Comparison of ENCODE assay signal across 9 mouse cellular contexts in the genomic region with DNA sequence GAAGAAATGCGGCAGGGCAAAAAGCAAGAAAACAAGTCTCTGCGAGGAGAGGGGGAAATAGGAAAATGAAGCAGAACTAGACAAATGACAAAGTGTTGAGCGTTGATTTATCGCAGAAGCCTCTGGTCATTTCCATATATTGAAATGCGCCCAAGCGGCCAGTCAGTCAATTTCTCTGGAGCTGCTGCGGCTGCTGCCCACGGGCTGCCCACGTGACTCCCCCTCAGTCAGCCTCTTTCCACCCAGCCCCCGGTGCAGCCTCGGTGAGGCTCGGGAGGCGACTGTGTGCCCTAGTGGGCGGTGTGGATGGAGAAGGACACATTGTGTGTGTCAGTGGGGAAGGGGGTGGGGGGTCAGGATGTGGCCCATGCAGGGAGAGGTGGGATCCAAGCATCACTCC. TPM values are rescaled to one million over a fixed set of nuclear protein-coding genes. Genes with fewer than 3 reads are reported as not detected.
DNase-seq lines count a peak whose midpoint lies in the region; ATAC-seq and TF ChIP-seq lines count a peak whose summit lies in the region.
"Had no signal": no experiment of that assay in that cellular context is flagged by ENCODE, and none has a peak within 500 bp of the region (broad histone marks: within the 10 kb centered on the region; RNA-seq: fewer than 3 reads in every experiment).

No protein-coding gene starts in this region.

- no peak overlapping the region for H3K27ac ChIP-seq in lung, embryonic 14.5 days (ENCODE audit: low read depth)
- no peak overlapping the region for H3K27ac ChIP-seq in forebrain, embryonic 12.5 days
- no peak overlapping the region for H3K27ac ChIP-seq in liver, embryonic 12.5 days

- no peaks in the 10 kb centered on the region for H3K9me3 ChIP-seq in lung, embryonic 14.5 days (ENCODE audit: low read depth, low read length)
- H3K9me3 ChIP-seq in forebrain, embryonic 12.5 days, result no peaks in the 10 kb centered on the region
- no peaks in the 10 kb centered on the region for H3K9me3 ChIP-seq in liver, embryonic 12.5 days (replicated peaks)

- H3K4me2 ChIP-seq in lung, embryonic 14.5 days, result peak overlapping the region; percentile 58
- peak overlapping the region; percentile 60 for H3K4me2 ChIP-seq in forebrain, embryonic 12.5 days
- peak overlapping the region; percentile 37 for H3K4me2 ChIP-seq in liver, embryonic 12.5 days

- no peak overlapping the region for H3K9ac ChIP-seq in lung, embryonic 14.5 days
- peak overlapping the region; percentile 29; the same call in 1 of the 2 replicates for H3K9ac ChIP-seq in forebrain, embryonic 12.5 days
- no peak overlapping the region for H3K9ac ChIP-seq in liver, embryonic 12.5 days

- peak; percentile 31 for DNase-seq in lung, embryonic 14.5 days
- no peak for DNase-seq in lung, postnatal 36 days
- peak; percentile 39 for DNase-seq in splenic B cell, adult 2 months (ENCODE audit: low read depth, low spot score)
- DNase-seq in kidney, adult 8-10 months, result no peak
- no peak for DNase-seq in spleen, postnatal 10 days (ENCODE audit: low spot score in 2 of 2)

- no peaks in the 10 kb centered on the region for H3K36me3 ChIP-seq in lung, embryonic 14.5 days (ENCODE audit: insufficient read depth)
- H3K36me3 ChIP-seq in forebrain, embryonic 12.5 days (replicated peaks), result no peaks in the 10 kb centered on the region
- no peaks in the 10 kb centered on the region for H3K36me3 ChIP-seq in liver, embryonic 12.5 days
- no peaks in the 10 kb centered on the region for H3K36me3 ChIP-seq in splenic B cell, adult 2 months (ENCODE audit: control insufficient read depth, insufficient read depth, low read length, poor library complexity, severe bottlenecking)

- H3K4me1 ChIP-seq in lung, embryonic 14.5 days (ENCODE audit: insufficient read depth), result no peaks in the 10 kb centered on the region
- H3K4me1 ChIP-seq in forebrain, embryonic 12.5 days, result peaks cover 28% of the 10 kb centered on the region
- H3K4me1 ChIP-seq in liver, embryonic 12.5 days, result 0 out of 2 replicates have a peak, but pooled peaks cover 5% of the 10 kb centered on the region

- TF ChIP-seq CTCF in lung, embryonic 14.5 days (IDR thresholded peaks at IDR 0.05; ENCODE audit: low read depth), result no peak

- WGBS in lung, embryonic 14.5 days, result under 1% methylated on average over 14 of the region's 14 CpGs
- WGBS in forebrain, embryonic 12.5 days, result under 1% methylated on average over 14 of the region's 14 CpGs
- 4% methylated on average over 14 of the region's 14 CpGs for WGBS in liver, embryonic 12.5 days (ENCODE audit: insufficient replicate concordance)

- H3K4me3 ChIP-seq in lung, embryonic 14.5 days (ENCODE audit: low read depth, low read length), result peak overlapping the region; percentile 23
- peak overlapping the region; percentile 34 for H3K4me3 ChIP-seq in forebrain, embryonic 12.5 days (replicated peaks)
- H3K4me3 ChIP-seq in liver, embryonic 12.5 days, result no peak overlapping the region

- H3K27me3 ChIP-seq in lung, embryonic 14.5 days (ENCODE audit: insufficient read depth, low read length), result peaks cover 29% of the 10 kb centered on the region
- peaks cover 8% of the 10 kb centered on the region; the same call in 1 of the 2 replicates for H3K27me3 ChIP-seq in forebrain, embryonic 12.5 days
- peaks cover 81% of the 10 kb centered on the region for H3K27me3 ChIP-seq in liver, embryonic 12.5 days (replicated peaks)
- H3K27me3 ChIP-seq in splenic B cell, adult 2 months (ENCODE audit: control insufficient read depth, insufficient read depth, low read length, poor library complexity, severe bottlenecking), result peaks cover 4% of the 10 kb centered on the region; the same call in 1 of the 2 replicates

- peak; percentile 72; the same call in 1 of the 2 replicates for ATAC-seq in lung, embryonic 14.5 days (ENCODE audit: insufficient read depth)
- ATAC-seq in forebrain, embryonic 12.5 days (ENCODE audit: low FRiP score), result peak; percentile 68
- ATAC-seq in liver, embryonic 12.5 days, result no peak
- ATAC-seq in erythroblast, adult 5-6 weeks (replicated peaks; ENCODE audit: low FRiP score, poor library complexity, severe bottlenecking), result no peak

RNA-seq across cellular contexts. Expression of a gene that starts 13.0 kb away (rescaled TPM):
- not detected in 2 replicates for polyA plus RNA-seq in lung, embryonic 14.5 days (2014; fragmentation: Nextera tagmentation; extraction: Ambion mirVana)
- polyA plus RNA-seq in forebrain, embryonic 12.5 days (2016; fragmentation: Nextera tagmentation; extraction: Ambion mirVana), result not detected in 2 replicates
- not detected in 2 replicates for polyA plus RNA-seq in liver, embryonic 12.5 days (2016; fragmentation: Nextera tagmentation; extraction: Ambion mirVana)
- not detected in 2 replicates for total RNA-seq in erythroblast, adult 5-6 weeks (2015; ENCODE audit: low replicate concordance)
- 4.0 TPM in 1 of 2 replicates, not detected in the other for total RNA-seq in erythroblast, adult 5-6 weeks (2017; ENCODE audit: low replicate concordance)
- polyA plus RNA-seq: large intestine, adult 2 months had no signal

RNA-seq across cellular contexts. Expression of a gene that starts 16.0 kb away (rescaled TPM):
- 18.6 and 21.1 TPM in 2 replicates for polyA plus RNA-seq in lung, embryonic 14.5 days (2014; fragmentation: Nextera tagmentation; extraction: Ambion mirVana)
- 129 and 130 TPM in 2 replicates for polyA plus RNA-seq in forebrain, embryonic 12.5 days (2016; fragmentation: Nextera tagmentation; extraction: Ambion mirVana)
- polyA plus RNA-seq in liver, embryonic 12.5 days (2016; fragmentation: Nextera tagmentation; extraction: Ambion mirVana), result 53.4 and 53.5 TPM in 2 replicates
- 11.1 and 25.5 TPM in 2 replicates for total RNA-seq in erythroblast, adult 5-6 weeks (2015; ENCODE audit: low replicate concordance)
- total RNA-seq in erythroblast, adult 5-6 weeks (2017; ENCODE audit: low replicate concordance), result 4.9 and 10.2 TPM in 2 replicates

Comparison
In these comparisons a context has a peak if more than half of its experiments do, and no peak if none do; other contexts are left out.
1. DNase-seq: peak in lung, embryonic 14.5 days (single experiment) and splenic B cell, adult 2 months (single experiment); none in lung, postnatal 36 days (single experiment), kidney, adult 8-10 months (0 of 2) and spleen, postnatal 10 days (0 of 2).
2. ATAC-seq: peak in lung, embryonic 14.5 days (single experiment) and forebrain, embryonic 12.5 days (single experiment); none in liver, embryonic 12.5 days (single experiment) and erythroblast, adult 5-6 weeks (single experiment).
3. Peak in every context shown above with its lines, with median percentiles within 50 percentile points of each other: H3K4me2 ChIP-seq.